Mouse (Mus musculus) MEL-GATA-1-ER (cell line): ENCODE measurements around the gene Pecam1.
"Not testable (repeated sequence)": the region's sequence is repeated elsewhere in the genome, so short reads cannot be mapped to it uniquely, and the experiment has no call there.

Source experiments
- DNase-seq: peaks from one replicate; pipeline ENCODE4 v3.0.0-alpha.2; 2012; ENCODE audit warnings: low read depth; ENCODE audit errors: extremely low read depth

The Pecam1 gene

GRCm38 (mm10) chr11:106773061-106773460 lies 22.6 kb upstream of the Pecam1 start:
- DNase-seq: no peak

GRCm38 (mm10) chr11:106770195-106770974 lies 20.0 kb upstream of the Pecam1 start:
- peak; percentile 57 for DNase-seq

GRCm38 (mm10) chr11:106767516-106767915 lies 17.1 kb upstream of the Pecam1 start:
- DNase-seq: no peak

- no peak for DNase-seq
These were observed 16.3 kb upstream of the Pecam1 start for GRCm38 (mm10) chr11:106766611-106767162.

GRCm38 (mm10) chr11:106762800-106763185 lies 12.4 kb upstream of the Pecam1 start:
- DNase-seq: no peak

- peak; percentile 86 for DNase-seq
These were observed 11.8 kb upstream of the Pecam1 start for GRCm38 (mm10) chr11:106762139-106762799.

- DNase-seq: no peak
These were observed 10.1 kb upstream of the Pecam1 start for GRCm38 (mm10) chr11:106760511-106760910.

- DNase-seq: peak; percentile 85
These were observed 8.6 kb upstream of the Pecam1 start for GRCm38 (mm10) chr11:106759028-106759427.

- no peak for DNase-seq
These were observed 5.2 kb upstream of the Pecam1 start for GRCm38 (mm10) chr11:106755583-106755982.

- no peak for DNase-seq
These were observed 2.9 kb upstream of the Pecam1 start for GRCm38 (mm10) chr11:106753314-106753713.

- no peak for DNase-seq
These were observed 1.7 kb upstream of the Pecam1 start for GRCm38 (mm10) chr11:106752103-106752502.

- DNase-seq: no peak
These were observed 901 bp upstream of the Pecam1 start, which contains the start of gene Milr1 for GRCm38 (mm10) chr11:106751039-106752018. Milr1 (plus strand) TSS chr11:106751226.

- DNase-seq: not testable (repeated sequence)
These were observed 789 bp downstream of the Pecam1 start for GRCm38 (mm10) chr11:106749557-106750120.

- no peak for DNase-seq
These were observed 5.5 kb downstream of the Pecam1 start for GRCm38 (mm10) chr11:106744949-106745348.

GRCm38 (mm10) chr11:106742388-106742841 lies 8.0 kb downstream of the Pecam1 start:
- peak; percentile 42 for DNase-seq

- no peak for DNase-seq
These were observed 8.6 kb downstream of the Pecam1 start for GRCm38 (mm10) chr11:106741826-106742225.

- DNase-seq: no peak
These were observed 9.2 kb downstream of the Pecam1 start for GRCm38 (mm10) chr11:106741232-106741631.

GRCm38 (mm10) chr11:106740724-106741123 lies 9.7 kb downstream of the Pecam1 start:
- not testable (repeated sequence) for DNase-seq

- no peak for DNase-seq
These were observed 11.3 kb downstream of the Pecam1 start for GRCm38 (mm10) chr11:106739116-106739515.

GRCm38 (mm10) chr11:106737178-106737621 lies 13.2 kb downstream of the Pecam1 start:
- DNase-seq: no peak

GRCm38 (mm10) chr11:106736614-106737013 lies 13.8 kb downstream of the Pecam1 start:
- DNase-seq: no peak
